Mouse (Mus musculus) liver, embryonic 14.5 days (tissue): Measurements from ENCODE around the gene F830045P16Rik. TPM values are rescaled to one million over a fixed set of nuclear protein-coding genes. Genes with fewer than 3 reads are reported as not detected.

ENCODE experiments used
- ATAC-seq: fragments of 200-750 bp; cut with Nextera tagmentation; 2 replicates; pipeline ENCODE4 v1.8.0; 2017; ENCODE audit warnings: moderate number of reproducible peaks, mild to moderate bottlenecking, moderate library complexity; ENCODE audit not compliant: insufficient read depth
- DNase-seq, 3 experiments: peaks; one replicate each; pipeline ENCODE4 v3.0.0-alpha.2; 2012 to 2013; ENCODE audit warnings: low read depth in 3 of 3, low spot score in 3 of 3
- H3K27ac ChIP-seq: fragments of 300-500 bp; sonication (generic); 2 replicates; pipeline ENCODE4 v1.5.1; 2014; ENCODE audit warnings: moderate library complexity, mild to moderate bottlenecking, control low read depth, inconsistent platforms
- H3K27me3 ChIP-seq: fragments of 300-500 bp; sonication (generic); 2 replicates; pipeline ENCODE4 v1.6.1; 2014; ENCODE audit warnings: mild to moderate bottlenecking, low read length, moderate library complexity; ENCODE audit not compliant: control insufficient read depth, insufficient read depth
- H3K36me3 ChIP-seq: fragments of 300-500 bp; sonication (generic); replicated peaks from 2 replicates; pipeline ENCODE4 v1.6.1; 2014; ENCODE audit warnings: low read depth; ENCODE audit not compliant: control insufficient read depth, insufficient read depth
- H3K4me1 ChIP-seq, 2 experiments: fragments of 200-500 bp in 1 of 2; fragments of 300-500 bp in 1 of 2; sonication (generic) in 1 of 2; replicated peaks; 2 replicates each; pipeline ENCODE4 v1.6.1; 2012 to 2014; ENCODE audit warnings: antibody characterized with exemption in 1 of 2, inconsistent platforms in 1 of 2, low read length in 1 of 2; ENCODE audit not compliant: control insufficient read depth in 2 of 2, insufficient read depth in 2 of 2
- H3K4me2 ChIP-seq: fragments of 300-500 bp; sonication (generic); 2 replicates; pipeline ENCODE4 v1.6.1; 2014; ENCODE audit warnings: low read depth, mild to moderate bottlenecking, control low read depth, moderate library complexity
- H3K4me3 ChIP-seq, 2 experiments: fragments of 200-500 bp in 1 of 2; fragments of 300-500 bp in 1 of 2; sonication (generic) in 1 of 2; 2 replicates each; pipeline ENCODE4 v1.5.1; 2012 to 2014; ENCODE audit warnings: low read depth in 2 of 2, low read length in 2 of 2, mild to moderate bottlenecking in 2 of 2, control low read depth in 1 of 2, inconsistent platforms in 1 of 2, moderate library complexity in 1 of 2; ENCODE audit not compliant: insufficient read depth in 1 of 2
- H3K9ac ChIP-seq: fragments of 300-500 bp; sonication (generic); replicated peaks from 2 replicates; pipeline ENCODE4 v1.6.1; 2014; ENCODE audit warnings: mild to moderate bottlenecking, control low read depth, moderate library complexity
- H3K9me3 ChIP-seq: fragments of 300-500 bp; sonication (generic); 2 replicates; pipeline ENCODE4 v1.6.1; 2016; ENCODE audit warnings: low read length, mixed read lengths; ENCODE audit not compliant: control insufficient read depth
- CTCF ChIP-seq: IDR thresholded peaks from 2 replicates; pipeline ENCODE4 v1.5.1; 2016; ENCODE audit warnings: antibody characterized with exemption, low read depth, control low read depth
- EP300 ChIP-seq: IDR thresholded peaks from 2 replicates; pipeline ENCODE4 v1.6.1; 2016; ENCODE audit warnings: antibody characterized with exemption, low read depth
- WGBS: fragments of 180-500 bp; shearing (Covaris S2); extraction: QIAGEN DNeasy Blood & Tissue Kit; methylation state at CpG from one replicate; pipeline ENCODE4 v1.1.7; 2014; ENCODE audit not compliant: insufficient replicate concordance; 5-methylcytosine and 5-hydroxymethylcytosine counted together
- polyA plus RNA-seq, 2 experiments: library from polyadenylated mRNA; depleted of rRNA in 1 of 2; stranded (reverse) in 1 of 2; unstranded in 1 of 2; fragments of >200 nt; fragmentation: Nextera tagmentation in 1 of 2; extraction: Ambion mirVana in 1 of 2; gene quantifications; 2 replicates each; pipeline versions ENCODE4 v1.2.1 to v1.2.3; 2012 to 2014

Gene F830045P16Rik
- polyA plus RNA-seq (2012; rRNA removed), result 0.02 TPM in 1 of 2 replicates, not detected in the other
- not detected in 2 replicates for polyA plus RNA-seq (2014; fragmentation: Nextera tagmentation; extraction: Ambion mirVana)

GRCm38 (mm10) chr2:129536377-129536776 lies at the start of gene F830045P16Rik:
TSS of gene F830045P16Rik (minus strand) at chr2:129536602.
- ATAC-seq (no peak), DNase-seq (no peak)
- Histone ChIP-seq H3K4me1 (0 out of 4 replicates have a peak, but pooled peaks cover 0 to 2% of the 10 kb centered on the region in 2 experiments), H3K27me3 (no peaks in the 10 kb centered on the region), H3K36me3 (no peaks in the 10 kb centered on the region), H3K27ac (no peak within 1 kb of the TSS), H3K9me3 (no peaks in the 10 kb centered on the region), H3K4me2 (no peak within 1 kb of the TSS), H3K9ac (no peak within 1 kb of the TSS), H3K4me3 (no peak within 1 kb of the TSS)
- TF ChIP-seq EP300 (no peak), CTCF (no peak)
- 41% methylated on average over 2 of the region's 2 CpGs for WGBS

- no peak for DNase-seq
- Histone ChIP-seq H3K36me3 (no peaks in the 10 kb centered on the region), H3K9ac (no peak overlapping the region), H3K27me3 (no peaks in the 10 kb centered on the region), H3K9me3 (no peaks in the 10 kb centered on the region), H3K4me3 (no peak overlapping the region), H3K4me1 (no peaks in the 10 kb centered on the region), H3K4me2 (no peak overlapping the region), H3K27ac (no peak overlapping the region)
- 49% methylated on average over 11 of the region's 11 CpGs for WGBS
- ATAC-seq, result no peak
- peak; percentile 9; the same call in 1 of the 2 replicates for TF ChIP-seq CTCF
- no peak for TF ChIP-seq EP300
These were observed 49.6 kb upstream of the F830045P16Rik start for GRCm38 (mm10) chr2:129585904-129586514.

GRCm38 (mm10) chr2:129584905-129585304 lies 48.5 kb upstream of the F830045P16Rik start:
- no peaks in the 10 kb centered on the region for H3K27me3 ChIP-seq
- ATAC-seq (no peak), DNase-seq (no peak)
- no peak overlapping the region for H3K27ac ChIP-seq
- no peaks in the 10 kb centered on the region for H3K36me3 ChIP-seq
- no peak overlapping the region for H3K4me2 ChIP-seq
- H3K4me3 ChIP-seq, result no peak overlapping the region
- no peaks in the 10 kb centered on the region for H3K4me1 ChIP-seq
- no peak overlapping the region for H3K9ac ChIP-seq
- TF ChIP-seq EP300, result no peak
- no peak for TF ChIP-seq CTCF
- no peaks in the 10 kb centered on the region for H3K9me3 ChIP-seq
- WGBS, result 17% methylated on average over 1 of the region's 1 CpGs

GRCm38 (mm10) chr2:129582261-129582660 lies 45.9 kb upstream of the F830045P16Rik start:
- H3K9ac ChIP-seq, result no peak overlapping the region
- no peaks in the 10 kb centered on the region for H3K9me3 ChIP-seq
- no peak overlapping the region for H3K27ac ChIP-seq
- DNase-seq (no peak), ATAC-seq (peak; percentile 41; the same call in 1 of the 2 replicates)
- WGBS, result 62% methylated on average over 4 of the region's 4 CpGs
- no peaks in the 10 kb centered on the region for H3K4me1 ChIP-seq
- no peaks in the 10 kb centered on the region for H3K27me3 ChIP-seq
- no peak for TF ChIP-seq EP300
- TF ChIP-seq CTCF, result no peak
- no peak overlapping the region for H3K4me2 ChIP-seq
- no peaks in the 10 kb centered on the region for H3K36me3 ChIP-seq
- H3K4me3 ChIP-seq, result no peak overlapping the region

- Histone ChIP-seq H3K9me3 (no peaks in the 10 kb centered on the region), H3K9ac (no peak overlapping the region), H3K27me3 (no peaks in the 10 kb centered on the region), H3K4me1 (no peaks in the 10 kb centered on the region), H3K4me3 (no peak overlapping the region), H3K36me3 (no peaks in the 10 kb centered on the region), H3K4me2 (no peak overlapping the region), H3K27ac (no peak overlapping the region)
- WGBS, result 36% methylated on average over 3 of the region's 3 CpGs
- TF ChIP-seq EP300 (no peak), CTCF (no peak)
- ATAC-seq (no peak), DNase-seq (no peak)
These were observed 45.4 kb upstream of the F830045P16Rik start for GRCm38 (mm10) chr2:129581826-129582225.
